Mouse (Mus musculus) heart, embryonic 13.5 days (tissue): ENCODE measurements around the gene Rbfox2. TPM values are rescaled to one million over a fixed set of nuclear protein-coding genes. Genes with fewer than 3 reads are reported as not detected.
A peak's percentile ranks its signal among the peaks of the same experiment; 100 is the strongest.

Experiments
- ATAC-seq: fragments of 200-750 bp; cut with Nextera tagmentation; 2 replicates; pipeline ENCODE4 v1.8.0; 2017; ENCODE audit warnings: moderate TSS enrichment; ENCODE audit not compliant: insufficient number of reproducible peaks, low FRiP score, low TSS enrichment; ENCODE audit errors: extremely low read depth
- H3K27ac ChIP-seq: fragments of 300-500 bp; sonication (generic); replicated peaks from 2 replicates; pipeline ENCODE4 v1.5.1; 2015; ENCODE audit warnings: moderate library complexity, mild to moderate bottlenecking, inconsistent platforms
- H3K27me3 ChIP-seq: fragments of 300-500 bp; sonication (generic); replicated peaks from 2 replicates; pipeline ENCODE4 v1.6.1; 2015; ENCODE audit warnings: mild to moderate bottlenecking, inconsistent platforms
- H3K36me3 ChIP-seq: fragments of 300-500 bp; sonication (generic); 2 replicates; pipeline ENCODE4 v1.6.1; 2015; ENCODE audit warnings: mild to moderate bottlenecking, inconsistent platforms
- H3K4me1 ChIP-seq: fragments of 300-500 bp; sonication (generic); 2 replicates; pipeline ENCODE4 v1.6.1; 2015; ENCODE audit warnings: inconsistent platforms
- H3K4me2 ChIP-seq: fragments of 300-500 bp; sonication (generic); 2 replicates; pipeline ENCODE4 v1.6.1; 2015; ENCODE audit warnings: inconsistent platforms, mild to moderate bottlenecking, moderate library complexity
- H3K4me3 ChIP-seq: fragments of 300-500 bp; sonication (generic); 2 replicates; pipeline ENCODE4 v1.5.1; 2015; ENCODE audit warnings: moderate library complexity, mild to moderate bottlenecking, inconsistent platforms
- H3K9ac ChIP-seq: fragments of 300-500 bp; sonication (generic); 2 replicates; pipeline ENCODE4 v1.6.1; 2015; ENCODE audit warnings: inconsistent platforms, mild to moderate bottlenecking, moderate library complexity
- H3K9me3 ChIP-seq: fragments of 300-500 bp; sonication (generic); 2 replicates; pipeline ENCODE4 v1.6.1; 2016; ENCODE audit warnings: inconsistent platforms
- WGBS: fragments of 180-500 bp; shearing (Covaris S2); methylation state at CpG from one replicate; pipeline ENCODE4 v1.1.7; 2015; ENCODE audit warnings: mixed read lengths; 5-methylcytosine and 5-hydroxymethylcytosine counted together
- polyA plus RNA-seq: library from polyadenylated mRNA; unstranded; fragments of >200 nt; fragmentation: Nextera tagmentation; extraction: Ambion mirVana; gene quantifications from 2 replicates; pipeline ENCODE4 v1.2.1, GENCODE M21; 2015

The Rbfox2 gene
- polyA plus RNA-seq, 1 experiment from 2014 or later, result 64.8 TPM

DNA sequence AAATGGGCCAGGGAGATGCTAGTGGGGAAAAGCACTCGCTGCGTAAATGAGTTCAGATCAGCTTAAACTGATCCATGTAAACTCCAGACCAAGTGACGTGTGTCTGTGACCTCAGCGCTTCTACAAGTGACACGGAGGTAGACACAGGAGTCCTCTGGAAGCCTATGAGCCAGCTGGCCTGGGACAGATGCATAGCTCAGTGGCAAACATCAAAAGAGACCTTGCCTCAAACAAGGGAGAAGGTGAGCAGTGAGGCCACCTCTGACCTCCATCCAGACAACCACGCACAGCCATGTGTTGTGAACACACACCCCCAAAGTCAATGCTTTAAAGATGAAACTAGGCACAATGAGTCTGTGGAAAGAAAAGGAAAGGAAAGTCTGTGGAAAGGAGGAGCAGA lies 164.5 kb downstream of the Rbfox2 start:
- H3K36me3 ChIP-seq, result peaks cover 16% of the 10 kb centered on the region
- ATAC-seq, result no peak
- 62% methylated on average over 6 of the region's 6 CpGs for WGBS
- H3K4me1 ChIP-seq, result peaks cover 83% of the 10 kb centered on the region
- H3K9ac ChIP-seq, result peak overlapping the region; percentile 20
- H3K27ac ChIP-seq, result peak overlapping the region; percentile 42
- H3K27me3 ChIP-seq, result no peaks in the 10 kb centered on the region
- H3K4me2 ChIP-seq, result no peak overlapping the region
- no peaks in the 10 kb centered on the region for H3K9me3 ChIP-seq
- no peak overlapping the region for H3K4me3 ChIP-seq

DNA sequence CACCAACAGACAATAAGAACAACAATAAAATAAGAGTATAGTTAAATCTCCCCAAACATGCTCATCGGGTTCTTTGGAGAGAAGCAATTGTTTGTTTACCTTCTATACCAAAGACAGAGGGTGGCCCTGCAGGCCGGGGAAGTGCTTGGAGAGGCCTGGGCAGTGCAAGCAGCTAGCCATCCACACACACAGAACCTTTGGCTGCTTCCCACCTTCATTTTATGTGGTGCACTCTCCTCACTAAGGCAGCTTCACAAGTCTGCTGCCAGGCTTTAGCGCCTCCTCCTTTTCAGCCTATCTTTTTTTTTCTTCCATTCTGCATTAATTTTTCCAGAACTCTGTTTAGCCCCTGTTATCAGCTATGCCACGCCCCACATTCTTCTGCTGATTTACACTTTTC lies 165.1 kb downstream of the Rbfox2 start:
- H3K27ac ChIP-seq, result peak overlapping the region; percentile 42; the same call in 1 of the 2 replicates
- no peaks in the 10 kb centered on the region for H3K27me3 ChIP-seq
- ATAC-seq, result no peak
- H3K9me3 ChIP-seq, result no peaks in the 10 kb centered on the region
- H3K36me3 ChIP-seq, result peaks cover 16% of the 10 kb centered on the region
- 53% methylated on average over 4 of the region's 4 CpGs for WGBS
- H3K4me1 ChIP-seq, result peaks cover 76% of the 10 kb centered on the region
- H3K9ac ChIP-seq, result peak overlapping the region; percentile 20
- H3K4me2 ChIP-seq, result no peak overlapping the region
- H3K4me3 ChIP-seq, result no peak overlapping the region

GRCm38 (mm10) chr15:77138282-77138681 lies 168.5 kb downstream of the Rbfox2 start:
- H3K4me1 ChIP-seq, result peaks cover 50% of the 10 kb centered on the region
- WGBS, result 63% methylated on average over 5 of the region's 5 CpGs
- 0 out of 2 replicates have a peak overlapping the region, but pooled peaks have one; percentile 2 for H3K9ac ChIP-seq
- no peak overlapping the region for H3K27ac ChIP-seq
- H3K4me3 ChIP-seq, result no peak overlapping the region
- H3K36me3 ChIP-seq, result peaks cover 43% of the 10 kb centered on the region
- no peak overlapping the region for H3K4me2 ChIP-seq
- ATAC-seq, result no peak
- H3K9me3 ChIP-seq, result peaks cover 5% of the 10 kb centered on the region; the same call in 1 of the 2 replicates
- no peaks in the 10 kb centered on the region for H3K27me3 ChIP-seq

DNA sequence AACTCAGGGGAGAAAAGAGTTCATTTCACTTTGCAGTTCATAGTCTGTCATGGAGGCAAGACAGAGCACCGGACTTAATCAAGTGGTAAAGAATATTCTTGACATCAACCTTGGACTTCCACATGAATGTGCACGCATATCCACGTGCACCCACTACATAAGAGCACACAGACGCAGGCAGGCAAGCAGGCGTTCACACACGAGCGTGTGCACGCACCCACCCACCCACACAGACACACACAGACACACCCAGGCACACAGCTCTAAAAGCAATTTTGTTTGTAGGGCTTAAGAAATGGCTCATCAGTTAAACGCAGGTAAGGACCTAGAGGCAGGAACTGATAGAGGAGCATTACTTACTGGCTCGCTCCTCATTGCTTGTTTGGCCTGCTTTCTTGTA lies 172.3 kb downstream of the Rbfox2 start:
- peaks cover 64% of the 10 kb centered on the region for H3K36me3 ChIP-seq

GRCm38 (mm10) chr15:77129154-77129553 lies 177.7 kb downstream of the Rbfox2 start:
- WGBS, result 73% methylated on average over 8 of the region's 8 CpGs
- Histone ChIP-seq H3K9ac (no peak overlapping the region), H3K27ac (no peak overlapping the region), H3K9me3 (no peaks in the 10 kb centered on the region), H3K27me3 (no peaks in the 10 kb centered on the region), H3K36me3 (peaks cover 75% of the 10 kb centered on the region), H3K4me2 (no peak overlapping the region), H3K4me3 (no peak overlapping the region), H3K4me1 (peaks cover 25% of the 10 kb centered on the region)
- no peak for ATAC-seq

More for the DNA sequence above, 172.3 kb downstream of the Rbfox2 start:
- Histone ChIP-seq H3K4me1 (peaks cover 21% of the 10 kb centered on the region), H3K27ac (no peak overlapping the region), H3K4me3 (no peak overlapping the region), H3K9me3 (peaks cover 5% of the 10 kb centered on the region; the same call in 1 of the 2 replicates), H3K4me2 (no peak overlapping the region), H3K9ac (no peak overlapping the region), H3K27me3 (no peaks in the 10 kb centered on the region)
- WGBS, result 97% methylated on average over 10 of the region's 10 CpGs
- ATAC-seq, result no peak

DNA sequence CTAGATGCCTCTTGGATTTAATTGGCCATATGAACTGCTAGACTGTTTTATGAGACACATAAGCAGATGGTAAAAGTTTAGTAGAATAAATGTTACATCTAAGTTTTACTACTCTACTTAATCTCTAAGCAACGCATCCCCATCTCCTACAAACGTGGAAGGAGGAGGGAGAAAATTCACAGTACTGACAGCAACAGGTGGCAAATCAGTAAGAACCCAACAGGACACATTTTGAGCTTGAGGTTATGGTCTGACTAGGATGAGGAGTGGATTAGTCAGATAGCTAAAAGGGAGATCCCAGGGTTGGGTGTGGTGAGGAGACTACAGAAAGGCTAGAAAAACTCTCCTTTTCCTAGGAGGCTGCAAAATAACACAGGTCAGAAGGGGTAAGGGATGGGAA lies 179.1 kb downstream of the Rbfox2 start:
- H3K27me3 ChIP-seq, result no peaks in the 10 kb centered on the region
- peaks cover 65% of the 10 kb centered on the region for H3K36me3 ChIP-seq
- no peaks in the 10 kb centered on the region for H3K9me3 ChIP-seq
- peaks cover 39% of the 10 kb centered on the region for H3K4me1 ChIP-seq
- no peak overlapping the region for H3K4me3 ChIP-seq
- H3K4me2 ChIP-seq, result no peak overlapping the region
- H3K27ac ChIP-seq, result no peak overlapping the region
- 71% methylated on average over 2 of the region's 2 CpGs for WGBS
- ATAC-seq, result no peak
- no peak overlapping the region for H3K9ac ChIP-seq

DNA sequence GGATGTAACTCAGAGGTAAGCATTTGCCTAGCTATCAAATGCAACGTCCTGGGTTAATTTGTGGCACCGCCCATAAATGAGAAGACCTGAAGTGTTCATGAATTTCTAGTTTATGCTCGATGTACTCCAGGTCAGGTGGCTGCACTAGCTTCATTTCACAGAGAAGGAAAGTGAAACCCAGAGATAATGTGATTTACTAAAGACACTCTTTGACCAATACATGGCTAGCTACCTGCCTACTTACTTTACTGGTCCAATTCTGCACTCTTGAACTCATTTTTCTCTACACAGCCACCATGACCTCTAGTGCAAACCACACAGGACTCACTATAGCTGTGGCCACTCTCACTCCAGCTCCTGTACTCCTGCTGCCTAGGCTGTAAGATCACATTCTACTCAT lies 180.1 kb downstream of the Rbfox2 start:
- Histone ChIP-seq H3K4me2 (no peak overlapping the region), H3K4me1 (peaks cover 49% of the 10 kb centered on the region), H3K27me3 (no peaks in the 10 kb centered on the region), H3K9ac (no peak overlapping the region), H3K36me3 (peaks cover 54% of the 10 kb centered on the region), H3K4me3 (no peak overlapping the region), H3K27ac (no peak overlapping the region), H3K9me3 (no peaks in the 10 kb centered on the region)
- no peak for ATAC-seq
- 79% methylated on average over 3 of the region's 3 CpGs for WGBS

DNA sequence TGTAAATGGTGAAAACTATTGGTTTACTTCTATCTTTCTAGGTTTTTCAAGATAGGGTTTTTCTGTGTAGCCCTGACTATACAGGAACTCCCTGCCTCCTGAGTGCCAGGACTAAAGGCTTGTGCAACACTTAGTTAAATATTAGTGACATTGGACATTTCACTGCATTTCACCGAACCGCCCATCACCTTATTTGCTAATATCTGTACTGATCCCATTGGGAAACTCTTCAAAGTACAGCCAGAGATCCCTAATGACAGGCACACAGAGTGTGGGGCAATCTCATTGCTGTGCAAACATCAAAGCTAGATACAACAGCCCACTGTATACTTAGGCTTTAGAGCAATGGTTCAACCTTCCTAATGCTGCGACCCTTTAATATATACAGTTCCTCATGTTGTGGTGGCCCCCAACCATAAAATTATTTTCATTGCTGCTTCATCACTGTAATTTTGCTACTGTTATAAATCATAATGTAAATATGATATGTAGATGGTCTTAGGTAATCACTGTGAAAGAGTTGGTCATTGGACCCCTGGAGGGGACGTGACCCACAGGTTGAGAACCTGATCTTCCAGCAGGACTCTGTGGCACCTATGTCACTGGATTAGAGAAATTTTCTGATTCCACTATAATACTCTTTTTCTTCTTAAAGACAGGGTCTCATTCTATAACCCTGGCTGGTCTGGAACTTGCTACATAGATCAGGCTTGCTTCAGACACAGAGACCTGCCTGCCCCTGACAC lies 182.3 kb downstream of the Rbfox2 start:
- no peak overlapping the region for H3K27ac ChIP-seq
- peaks cover 46% of the 10 kb centered on the region for H3K36me3 ChIP-seq
- no peak overlapping the region for H3K9ac ChIP-seq
- ATAC-seq, result no peak
- no peaks in the 10 kb centered on the region for H3K27me3 ChIP-seq
- H3K4me2 ChIP-seq, result no peak overlapping the region
- H3K4me1 ChIP-seq, result peaks cover 62% of the 10 kb centered on the region
- H3K4me3 ChIP-seq, result no peak overlapping the region
- 89% methylated on average over 4 of the region's 4 CpGs for WGBS
- H3K9me3 ChIP-seq, result no peaks in the 10 kb centered on the region

DNA sequence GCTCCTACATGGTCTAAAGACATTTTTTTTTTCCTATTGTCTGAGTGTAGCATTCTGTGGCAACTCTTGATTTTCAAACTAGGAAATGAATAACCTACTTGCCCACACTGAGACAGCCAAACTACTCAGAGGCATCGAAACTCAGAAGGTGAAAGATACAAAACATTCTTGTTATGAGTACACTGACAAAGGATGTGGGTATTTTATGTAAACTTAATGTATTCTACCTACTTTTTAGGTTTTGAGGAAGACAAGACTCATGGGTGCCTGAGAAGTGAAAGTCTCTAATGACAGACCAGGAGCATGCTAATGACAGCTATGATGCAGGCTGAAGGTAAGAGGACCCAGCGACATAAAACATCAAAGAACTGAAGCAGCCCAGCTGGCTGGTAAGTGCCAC lies 184.0 kb downstream of the Rbfox2 start:
- no peak overlapping the region for H3K4me2 ChIP-seq
- H3K36me3 ChIP-seq, result peaks cover 37% of the 10 kb centered on the region
- no peak overlapping the region for H3K9ac ChIP-seq
- WGBS, result 51% methylated on average over 2 of the region's 2 CpGs
- H3K4me1 ChIP-seq, result peaks cover 66% of the 10 kb centered on the region
- no peak overlapping the region for H3K4me3 ChIP-seq
- ATAC-seq, result no peak
- no peaks in the 10 kb centered on the region for H3K9me3 ChIP-seq
- no peaks in the 10 kb centered on the region for H3K27me3 ChIP-seq
- peak overlapping the region; percentile 41; the same call in 1 of the 2 replicates for H3K27ac ChIP-seq

DNA sequence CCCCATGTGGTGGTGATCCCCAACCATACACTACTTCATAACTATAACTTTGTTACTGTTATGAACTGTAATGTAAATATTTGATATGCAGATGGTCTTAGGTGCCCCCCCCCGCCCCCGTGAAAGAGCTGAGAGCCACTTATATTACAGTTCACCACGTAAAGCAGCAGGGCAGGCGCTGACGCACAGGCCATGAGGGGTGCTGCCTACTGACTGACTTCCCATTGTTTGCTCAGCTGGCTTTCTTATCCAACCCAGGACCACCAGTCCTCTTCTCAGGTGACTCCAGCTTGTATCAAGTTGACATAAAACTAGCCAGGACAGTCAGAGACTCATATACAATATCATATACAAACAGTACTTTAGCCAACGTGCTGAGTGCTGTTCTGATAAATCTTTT lies 184.6 kb downstream of the Rbfox2 start:
- no peaks in the 10 kb centered on the region for H3K9me3 ChIP-seq
- no peak overlapping the region for H3K4me2 ChIP-seq
- no peak overlapping the region for H3K4me3 ChIP-seq
- peaks cover 31% of the 10 kb centered on the region for H3K36me3 ChIP-seq
- no peaks in the 10 kb centered on the region for H3K27me3 ChIP-seq
- peaks cover 73% of the 10 kb centered on the region for H3K4me1 ChIP-seq
- H3K9ac ChIP-seq, result no peak overlapping the region
- ATAC-seq, result no peak
- H3K27ac ChIP-seq, result 0 out of 2 replicates have a peak overlapping the region, but pooled peaks have one; percentile 26
- 62% methylated on average over 6 of the region's 6 CpGs for WGBS

DNA sequence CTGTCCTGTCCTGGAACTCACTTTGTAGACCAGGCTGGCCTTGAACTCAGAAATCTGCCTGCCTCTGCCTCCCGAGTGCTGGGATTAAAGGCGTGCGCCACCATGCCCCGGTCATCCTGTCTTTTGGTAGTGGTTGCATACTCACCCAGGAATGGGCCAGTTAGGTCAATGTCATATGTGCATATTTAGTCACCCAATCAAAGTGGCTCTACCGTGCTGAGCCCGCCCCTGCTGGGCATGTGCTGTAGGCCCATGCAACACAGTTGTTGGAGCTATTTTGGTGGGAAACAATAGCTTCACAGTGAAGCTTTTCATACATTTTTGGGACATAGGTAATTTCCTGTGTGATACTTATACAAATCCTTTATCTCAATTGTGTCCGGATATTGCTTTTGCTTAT lies 187.1 kb downstream of the Rbfox2 start:
- 89% methylated on average over 7 of the region's 7 CpGs for WGBS
- peaks cover 88% of the 10 kb centered on the region for H3K4me1 ChIP-seq

GRCm38 (mm10) chr15:77117209-77117608 lies 189.6 kb downstream of the Rbfox2 start:
- Histone ChIP-seq H3K9me3 (no peaks in the 10 kb centered on the region), H3K4me2 (peak overlapping the region; percentile 43), H3K9ac (peak overlapping the region; percentile 34; the same call in 1 of the 2 replicates), H3K36me3 (peaks cover 66% of the 10 kb centered on the region), H3K27me3 (no peaks in the 10 kb centered on the region), H3K4me3 (no peak overlapping the region), H3K4me1 (peaks cover 67% of the 10 kb centered on the region), H3K27ac (peak overlapping the region; percentile 80)
- ATAC-seq, result no peak
- 25% methylated on average over 3 of the region's 3 CpGs for WGBS

More for the DNA sequence above, 187.1 kb downstream of the Rbfox2 start:
- no peak overlapping the region for H3K9ac ChIP-seq
- H3K9me3 ChIP-seq, result no peaks in the 10 kb centered on the region
- H3K27ac ChIP-seq, result no peak overlapping the region
- peaks cover 41% of the 10 kb centered on the region for H3K36me3 ChIP-seq
- no peak overlapping the region for H3K4me3 ChIP-seq
- H3K4me2 ChIP-seq, result no peak overlapping the region
- no peak for ATAC-seq
- no peaks in the 10 kb centered on the region for H3K27me3 ChIP-seq
